Mouse (Mus musculus): ENCODE results near the gene Vash1.

Vash1 gene

DNA sequence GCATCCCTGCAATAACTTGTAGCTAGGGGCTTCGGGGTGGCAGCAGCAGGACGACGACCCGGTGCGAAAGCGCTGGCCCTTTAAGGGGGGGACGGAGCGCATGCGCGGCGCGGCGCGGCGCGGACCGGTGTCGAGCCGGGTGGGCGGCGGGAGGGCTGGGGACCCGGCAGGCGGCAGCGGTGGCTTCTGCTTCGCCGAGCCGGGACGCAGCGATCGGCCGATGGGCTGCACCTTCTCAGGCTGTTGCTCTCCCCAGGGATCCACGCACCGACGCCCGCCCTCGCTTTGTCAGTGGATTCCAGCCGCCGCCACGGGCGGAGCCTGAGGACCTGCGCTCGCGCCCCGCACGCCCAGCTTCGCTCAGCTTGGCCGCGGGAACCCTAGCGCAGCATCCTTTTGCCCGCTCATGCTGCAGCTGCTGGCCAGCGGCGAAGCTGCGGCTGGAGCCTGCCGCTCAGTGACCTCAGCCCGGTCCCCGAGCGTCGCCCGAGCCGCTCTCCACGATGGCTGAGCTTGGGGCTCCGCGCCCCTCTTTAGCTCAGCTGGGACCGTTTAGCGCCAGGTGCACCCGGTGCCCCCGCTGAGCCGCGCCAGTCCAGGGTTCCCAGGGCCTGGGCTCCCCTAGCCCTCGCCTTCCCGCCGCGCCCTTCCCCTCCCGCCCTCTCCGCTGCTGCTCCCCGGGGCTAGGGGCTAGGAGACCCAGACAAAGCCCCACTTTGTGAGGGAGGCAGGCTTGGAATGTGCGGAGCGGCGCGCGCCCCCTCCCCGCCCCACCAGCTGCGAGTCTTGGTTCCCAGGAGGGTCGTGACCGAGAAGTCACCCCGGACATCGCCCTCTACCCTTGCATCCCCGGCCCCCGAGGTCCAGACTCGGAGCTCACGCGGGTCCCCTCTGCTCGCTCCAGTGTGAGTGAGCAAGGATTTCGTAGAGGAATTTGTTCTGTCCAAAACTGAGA is at the start of gene Vash1:
Gene Vash1, plus strand, starts transcription at position 110 of the 955 bp plus-strand sequence.
- peak; percentile 41 for DNase-seq (ENCODE audit: low read depth)

DNA sequence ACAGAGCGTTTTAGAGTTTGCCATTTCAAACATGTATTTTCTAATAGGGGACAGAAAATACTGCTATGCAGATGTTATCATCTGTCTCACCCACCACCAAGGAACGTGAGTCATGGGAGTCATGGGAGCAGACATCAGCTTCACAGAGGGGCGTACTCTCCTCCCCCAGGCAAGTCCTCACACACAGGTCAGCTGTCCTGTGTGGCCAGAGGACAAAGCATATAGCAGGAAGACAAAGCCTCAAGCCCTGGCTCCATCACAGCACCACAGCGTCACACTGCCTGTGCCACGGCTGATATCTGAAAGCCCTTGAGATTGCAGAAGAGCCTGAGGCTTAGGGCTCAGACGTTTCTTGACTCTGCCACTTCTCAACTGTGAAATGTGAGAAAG is 49.7 kb upstream of the Vash1 start:
- DNase-seq (ENCODE audit: low read depth): no peak

DNA sequence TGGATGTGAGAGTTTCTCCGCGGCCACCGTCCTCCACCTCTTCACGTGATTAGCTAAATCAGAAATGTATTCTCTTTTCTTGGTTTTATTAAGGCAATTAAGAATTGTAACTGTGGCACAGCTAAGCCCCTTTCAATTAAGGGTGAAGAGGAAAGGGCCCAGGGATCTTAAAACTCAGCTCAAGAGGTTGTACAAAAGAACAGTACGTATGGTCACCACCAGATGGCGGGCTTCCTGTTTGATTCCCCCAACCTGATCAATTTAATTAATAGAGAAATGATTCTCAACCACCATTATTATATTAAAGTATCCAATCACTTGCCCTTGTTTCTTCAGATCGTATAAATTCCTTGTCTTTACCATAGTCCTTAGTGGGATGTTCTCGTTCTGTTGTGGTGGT is 36.7 kb upstream of the Vash1 start:
- peak; percentile 20 for DNase-seq (ENCODE audit: low read depth)

DNA sequence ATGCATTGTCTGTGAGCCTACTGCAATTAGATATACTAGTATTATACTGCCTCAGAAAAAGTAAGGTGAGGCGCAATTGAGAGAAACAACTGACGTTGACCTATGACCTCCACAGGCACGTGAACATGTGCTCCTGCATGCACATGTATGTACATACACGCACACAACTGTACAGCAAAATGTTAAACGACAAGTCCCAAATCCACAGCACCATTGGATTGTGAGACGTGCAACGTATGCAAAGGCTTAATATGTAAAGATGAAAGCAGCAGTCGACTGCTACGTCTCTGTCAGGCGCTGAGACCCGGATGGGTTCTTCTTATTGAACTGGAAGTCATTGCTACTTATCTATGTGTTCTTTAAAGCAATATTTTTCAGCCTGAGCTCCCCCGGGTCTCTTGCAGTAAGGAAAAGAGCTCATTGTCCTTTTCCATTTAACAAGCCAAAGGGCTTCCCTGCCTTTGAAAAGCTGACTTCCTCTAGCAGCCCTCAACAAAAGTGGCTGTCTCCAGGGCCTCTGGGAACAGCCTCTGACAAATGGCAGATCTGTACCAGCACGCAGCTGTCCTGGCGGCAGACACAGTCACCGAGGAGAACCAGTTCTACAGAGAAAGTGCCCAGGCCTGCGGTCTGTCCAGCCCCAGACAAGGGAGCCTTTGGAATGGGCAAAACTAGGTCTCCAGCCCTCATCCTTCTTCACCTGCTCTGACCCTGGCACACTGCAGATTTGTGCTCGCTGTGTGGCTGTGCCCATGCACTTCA is 33.8 kb upstream of the Vash1 start:
- DNase-seq (ENCODE audit: low read depth): no peak

DNA sequence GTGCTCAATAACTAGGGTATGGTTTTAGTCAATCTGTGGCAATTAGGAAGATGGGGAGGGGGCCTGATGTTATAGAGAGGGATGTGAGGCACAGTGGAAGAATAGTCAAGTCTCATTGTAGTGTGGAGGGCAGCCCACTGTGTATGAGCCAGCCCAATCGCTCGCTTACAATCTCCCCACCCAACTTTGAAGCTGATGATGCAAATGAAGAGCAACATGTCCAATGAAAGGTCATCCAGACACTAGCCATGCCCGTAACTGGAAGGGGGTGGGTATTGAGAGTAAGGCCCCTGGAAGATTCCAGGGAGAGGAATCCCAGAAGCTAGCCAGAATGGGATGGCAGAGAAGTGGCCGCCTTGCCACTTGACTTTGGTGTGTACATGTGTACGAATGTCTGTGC is 33.0 kb upstream of the Vash1 start:
- no peak for DNase-seq (ENCODE audit: low read depth)

DNA sequence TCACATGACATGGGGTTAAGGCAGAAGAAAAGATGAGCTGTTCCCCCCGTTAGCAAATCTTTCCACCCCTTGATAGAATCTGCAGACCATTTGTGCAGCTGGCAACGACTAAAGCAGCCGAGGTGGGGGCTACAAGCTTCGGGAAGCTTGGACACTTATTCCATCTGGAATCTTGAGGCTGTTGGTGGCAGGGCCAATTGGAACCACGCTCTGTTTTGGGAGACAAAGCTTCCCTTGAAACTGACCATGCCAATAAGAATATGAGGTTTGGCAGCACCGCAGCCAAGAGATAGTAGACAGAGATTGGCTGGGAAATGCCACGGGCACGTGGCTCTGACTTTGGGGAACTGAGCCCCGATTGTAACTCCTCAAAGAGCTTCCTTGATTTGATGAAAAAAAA is 31.7 kb upstream of the Vash1 start:
- no peak for DNase-seq (ENCODE audit: low read depth)

DNA sequence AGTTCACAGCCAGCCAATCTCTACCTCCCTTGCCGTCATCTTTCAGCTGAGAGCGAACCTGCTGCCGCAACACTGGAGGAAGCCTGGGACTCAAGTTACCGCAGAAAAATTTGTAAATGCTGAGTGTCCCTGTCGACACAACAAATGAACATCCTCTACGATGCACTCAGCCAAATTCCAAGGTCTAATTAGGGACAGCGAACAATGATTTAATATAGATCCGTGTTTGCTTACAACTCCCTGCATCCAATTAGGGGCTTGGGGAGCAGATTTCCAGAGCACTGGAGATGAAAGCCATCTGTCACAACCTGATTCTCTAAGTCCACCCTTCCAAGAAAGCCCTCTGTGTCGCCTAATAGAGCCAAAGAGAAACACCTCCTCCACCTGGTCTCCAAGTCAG is 31.2 kb upstream of the Vash1 start:
- DNase-seq (ENCODE audit: low read depth): no peak

DNA sequence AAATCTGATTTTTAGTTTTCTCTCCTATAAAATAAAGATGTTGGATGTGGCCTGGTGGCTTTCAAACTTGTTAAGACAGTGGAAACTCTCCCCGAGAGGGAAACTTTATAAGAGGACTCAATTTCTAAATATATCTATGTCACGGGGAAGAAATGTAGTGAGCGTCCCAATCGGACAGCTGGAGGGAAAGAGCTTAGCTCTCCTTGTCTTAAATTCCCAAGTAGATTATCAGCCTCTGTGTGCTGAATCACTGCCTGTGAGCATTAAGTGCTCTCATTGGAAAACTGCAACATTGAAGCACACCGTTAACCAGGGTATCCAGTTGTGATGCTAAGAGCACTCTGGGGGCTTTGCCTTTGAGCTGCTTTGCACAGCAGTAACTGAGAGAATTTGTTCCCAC is 30.8 kb upstream of the Vash1 start:
- DNase-seq (ENCODE audit: low read depth): no peak

DNA sequence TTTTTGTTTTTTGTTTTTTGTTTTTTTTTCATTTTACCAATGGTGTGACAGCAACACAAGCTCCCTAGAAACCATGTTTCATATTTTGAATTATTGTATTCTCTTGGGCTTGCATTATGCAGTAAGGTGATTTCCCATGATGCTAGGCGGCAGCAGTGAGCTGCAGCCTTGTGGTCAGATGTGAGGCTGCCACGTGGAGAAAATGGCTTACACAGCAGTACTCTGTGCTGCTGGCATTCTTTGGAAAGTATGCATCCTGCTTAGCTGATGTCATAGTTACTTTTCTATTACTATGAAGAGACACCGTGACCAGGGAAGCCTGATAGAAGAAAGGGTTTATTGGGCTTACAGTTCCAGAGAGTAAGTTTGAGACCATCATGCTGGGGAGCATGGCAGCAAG is 30.0 kb upstream of the Vash1 start:
- DNase-seq (ENCODE audit: low read depth): no peak

DNA sequence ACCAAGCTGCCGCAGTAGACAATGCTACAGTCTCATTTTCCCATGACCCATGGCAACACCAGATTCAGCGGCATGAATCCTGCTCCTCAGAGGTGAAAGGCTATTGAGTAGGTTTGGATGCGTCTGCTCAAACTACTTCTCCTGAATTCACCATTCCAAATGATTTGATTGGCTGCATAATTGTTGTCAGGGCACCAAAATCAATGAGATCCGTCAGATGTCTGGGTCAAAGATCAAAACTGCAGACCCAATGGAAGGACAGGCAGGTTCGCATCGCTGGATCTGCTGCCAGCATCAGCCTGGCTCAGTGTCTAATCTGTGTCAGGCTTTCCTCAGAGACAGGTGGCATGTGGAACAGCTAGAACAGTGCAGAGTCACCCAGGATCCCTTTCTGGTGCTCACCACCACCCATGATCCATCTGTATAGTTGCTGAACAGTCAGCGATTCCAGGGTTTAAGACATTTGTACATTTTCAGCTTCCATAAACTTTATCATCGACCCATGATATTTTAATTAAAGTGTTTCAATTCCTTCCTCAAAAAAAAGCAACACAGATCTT is 27.1 kb upstream of the Vash1 start:
- no peak for DNase-seq (ENCODE audit: low read depth)

DNA sequence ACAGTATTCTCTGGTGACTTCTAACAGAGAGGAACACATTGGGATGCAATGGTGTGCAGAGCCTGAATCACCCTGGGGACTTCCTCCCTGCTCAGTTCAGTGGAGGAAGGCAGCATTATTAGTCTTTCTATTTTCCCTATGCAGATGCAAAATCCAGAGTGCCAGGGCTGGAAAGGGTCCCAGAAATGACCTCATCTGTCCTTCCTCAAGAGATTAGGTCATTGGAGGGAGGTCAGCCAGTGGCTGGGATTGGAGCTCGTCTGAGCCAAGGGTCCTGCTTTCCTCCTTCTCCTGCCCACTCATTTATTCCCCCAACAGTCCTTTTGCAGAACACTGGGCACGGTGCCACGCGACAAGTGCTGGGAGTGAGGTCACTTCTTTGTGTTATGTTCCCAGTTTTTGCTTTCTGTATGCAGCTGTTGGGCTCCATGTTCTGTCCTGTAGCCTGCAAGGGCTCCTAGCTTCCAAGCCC is 25.9 kb upstream of the Vash1 start:
- DNase-seq (ENCODE audit: low read depth): no peak

DNA sequence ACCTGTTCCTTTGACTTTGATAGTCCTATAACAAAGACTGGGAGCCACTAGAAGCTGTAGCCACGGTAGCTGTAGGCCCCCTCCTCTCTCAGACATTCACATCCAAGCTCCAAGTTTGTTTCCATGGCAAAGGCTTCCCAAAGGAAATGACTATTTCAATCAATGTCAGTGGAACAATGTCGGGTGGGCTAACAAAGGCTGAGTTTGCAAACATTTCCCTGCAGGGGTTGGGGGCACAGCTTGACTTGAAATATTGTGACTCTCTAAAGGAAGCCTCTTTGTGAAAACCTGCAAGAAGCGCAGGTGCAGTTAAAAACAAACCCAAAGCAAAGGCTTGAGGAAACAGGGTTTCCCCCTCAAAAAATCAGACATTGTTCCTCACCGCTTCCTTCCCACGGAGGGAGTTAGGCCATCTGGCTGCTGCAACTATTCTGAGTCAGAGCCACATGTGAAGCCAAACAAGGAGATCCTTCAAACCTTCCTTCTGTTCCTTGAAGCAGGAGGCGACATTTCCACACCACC is 19.0 kb upstream of the Vash1 start:
- DNase-seq (ENCODE audit: low read depth): no peak

DNA sequence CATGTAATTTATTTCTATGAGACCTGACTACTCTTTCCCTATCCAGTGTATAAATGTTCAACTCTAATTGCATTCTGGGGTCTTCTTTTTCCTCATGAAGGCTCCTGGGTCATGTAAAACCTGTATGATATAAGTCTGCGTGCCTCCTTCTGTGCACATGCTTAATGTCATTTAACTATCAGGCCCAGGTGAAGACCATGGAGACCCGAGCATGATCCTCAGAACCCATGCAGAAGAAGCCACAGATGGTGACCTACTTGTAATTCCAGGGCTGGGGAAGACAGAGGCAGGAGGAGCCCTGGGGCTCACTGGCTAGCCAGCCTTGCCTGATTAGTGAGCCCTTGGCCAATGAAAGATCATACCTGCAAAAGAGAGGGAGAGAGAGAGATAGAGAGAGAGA is 18.0 kb upstream of the Vash1 start:
- DNase-seq (ENCODE audit: low read depth): no peak

DNA sequence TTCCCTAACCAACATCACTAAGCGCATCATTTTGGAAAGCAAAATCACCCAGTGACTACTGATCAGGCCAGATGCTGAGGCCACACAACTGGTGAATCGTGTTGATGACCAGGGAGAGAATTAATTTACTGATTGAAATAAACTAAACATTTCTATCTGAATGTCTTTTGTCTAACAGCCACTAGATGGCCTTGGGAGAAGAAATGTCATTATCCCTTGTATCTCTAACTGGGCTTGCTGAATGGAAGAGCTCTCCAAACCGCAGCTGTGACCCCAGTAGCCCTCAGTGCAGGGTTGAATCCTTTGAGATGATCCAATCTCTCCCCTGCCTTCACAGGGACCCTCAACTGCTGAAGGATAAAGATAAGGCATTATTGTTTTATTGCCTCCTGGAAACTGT is 12.8 kb upstream of the Vash1 start:
- no peak for DNase-seq (ENCODE audit: low read depth)

DNA sequence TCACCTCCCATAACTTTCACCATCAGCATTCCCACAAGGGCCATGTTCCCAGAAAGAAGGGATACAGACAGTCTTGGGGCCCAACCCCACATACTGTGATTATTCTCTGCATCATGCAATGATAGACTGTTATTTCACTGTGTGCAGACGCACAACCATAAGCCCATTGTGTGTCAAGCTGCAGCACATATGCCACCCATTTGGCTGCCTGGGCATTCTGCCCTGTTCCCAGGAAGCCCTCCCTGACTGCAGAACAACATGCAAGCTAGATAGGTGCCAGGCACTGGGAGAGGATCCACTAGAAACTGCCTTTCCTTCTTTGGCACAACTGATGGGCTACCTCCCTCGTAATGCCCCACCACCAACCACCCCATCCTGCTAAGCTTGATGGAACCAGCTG is 10.1 kb upstream of the Vash1 start:
- no peak for DNase-seq (ENCODE audit: low read depth)

DNA sequence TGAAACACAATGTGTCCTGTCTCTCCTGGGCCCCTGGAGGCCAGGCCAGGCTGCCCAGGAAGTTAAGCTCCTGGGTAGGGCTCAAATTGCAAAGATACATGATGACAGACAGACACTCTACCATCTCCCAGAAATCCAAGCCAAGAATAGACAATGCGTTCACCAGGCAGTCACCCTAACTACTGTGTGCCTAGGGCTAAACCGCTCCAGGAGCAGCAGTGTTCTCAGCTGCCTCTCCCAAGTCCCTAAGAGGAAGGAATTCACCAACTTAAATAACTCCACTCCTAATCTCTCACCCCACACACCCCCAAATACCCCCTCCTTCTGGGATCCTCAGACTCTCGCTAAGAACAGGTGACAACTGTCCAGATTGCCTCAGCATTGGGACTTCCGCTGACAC is 6.4 kb upstream of the Vash1 start:
- DNase-seq (ENCODE audit: low read depth): no peak

DNA sequence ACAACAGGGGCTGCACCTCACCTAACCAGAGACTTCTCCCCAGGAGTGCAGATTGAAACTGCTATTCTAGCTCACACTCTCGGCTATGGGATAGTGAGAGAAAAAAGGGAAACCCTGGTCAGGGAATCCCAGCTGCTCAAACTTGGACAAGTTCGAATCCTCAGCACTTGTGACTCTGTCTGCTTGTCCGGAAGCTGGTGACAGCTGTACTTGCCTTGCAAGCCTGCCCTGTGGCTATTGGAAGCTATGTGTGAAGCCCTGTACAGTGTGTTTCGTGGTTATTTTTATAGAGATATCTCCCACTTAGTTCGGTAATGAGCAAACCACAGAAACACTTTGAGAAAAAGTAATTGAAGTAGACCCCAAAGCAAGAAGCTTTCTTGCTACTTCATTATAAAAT is 6.0 kb upstream of the Vash1 start:
- DNase-seq (ENCODE audit: low read depth): no peak

DNA sequence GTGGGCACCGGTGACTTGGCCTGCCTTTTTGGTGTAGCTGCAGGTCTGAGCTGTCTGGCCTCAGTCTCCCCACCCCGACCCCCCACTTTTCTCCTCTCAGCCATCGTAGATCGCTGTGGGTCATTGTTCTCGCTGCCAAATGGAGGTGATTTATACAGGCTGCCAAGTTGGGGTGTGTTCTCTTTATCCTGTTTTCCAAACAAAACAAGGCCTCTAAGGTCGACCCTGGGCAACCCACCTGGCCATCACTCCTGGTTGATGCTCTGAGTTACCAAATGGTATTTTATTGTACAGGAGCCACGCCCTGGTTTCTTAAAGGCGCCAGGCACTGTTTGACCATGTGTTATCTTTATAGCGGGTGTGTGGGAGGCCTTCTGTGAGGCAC is 1.0 kb downstream of the Vash1 start:
- no peak for DNase-seq (ENCODE audit: low read depth)

DNA sequence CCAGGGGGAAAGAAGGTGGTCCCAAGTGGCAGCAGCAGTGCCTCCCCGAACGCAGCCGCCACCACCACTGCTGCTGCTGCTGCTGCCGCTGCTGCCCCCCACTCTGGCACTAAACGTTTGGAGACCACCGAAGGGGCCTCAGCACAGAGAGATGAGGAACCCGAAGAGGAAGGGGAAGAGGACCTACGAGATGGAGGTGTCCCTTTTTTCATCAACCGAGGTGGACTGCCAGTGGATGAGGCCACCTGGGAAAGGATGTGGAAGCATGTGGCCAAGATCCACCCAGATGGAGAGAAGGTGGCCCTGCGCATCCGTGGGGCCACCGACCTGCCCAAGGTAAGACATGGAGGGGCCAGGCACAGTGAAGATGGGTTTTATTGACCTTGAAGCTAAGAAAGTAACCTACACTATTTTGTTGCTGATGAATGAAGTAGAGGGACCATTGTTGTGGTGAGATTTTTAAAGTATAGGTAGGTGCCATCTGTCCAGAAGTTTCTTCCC is 1.5 kb downstream of the Vash1 start:
- DNase-seq (ENCODE audit: low read depth): no peak

DNA sequence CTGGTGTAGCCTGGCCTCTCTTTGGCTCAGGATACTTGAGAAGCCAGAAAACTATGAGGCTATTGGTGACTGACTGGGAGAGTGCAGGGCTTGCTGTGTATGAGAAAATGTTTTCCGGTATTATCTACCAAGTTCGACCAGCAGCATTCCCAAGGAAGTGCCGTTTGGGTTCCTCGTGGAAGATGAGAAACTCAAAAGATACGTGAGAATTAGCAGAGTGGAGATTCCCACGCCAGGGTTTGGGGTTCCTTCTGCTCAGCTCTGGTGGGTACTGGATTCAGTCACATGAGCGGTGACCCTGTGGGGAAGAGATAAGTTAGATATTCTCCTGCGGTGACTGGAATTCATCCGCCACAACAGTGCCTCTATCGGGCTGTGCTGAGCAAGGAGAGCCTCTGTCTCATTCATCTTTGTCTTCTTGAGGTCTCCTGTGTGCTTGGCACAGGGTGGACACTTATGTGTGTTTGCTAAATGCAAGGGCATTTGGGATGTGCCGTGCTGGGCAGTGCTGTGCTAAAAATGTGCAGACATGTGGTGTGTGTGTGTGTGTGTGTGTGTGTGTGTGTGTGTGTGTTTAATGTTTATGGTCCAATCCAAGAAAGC is 2.2 kb downstream of the Vash1 start:
- no peak for DNase-seq (ENCODE audit: low read depth)

DNA sequence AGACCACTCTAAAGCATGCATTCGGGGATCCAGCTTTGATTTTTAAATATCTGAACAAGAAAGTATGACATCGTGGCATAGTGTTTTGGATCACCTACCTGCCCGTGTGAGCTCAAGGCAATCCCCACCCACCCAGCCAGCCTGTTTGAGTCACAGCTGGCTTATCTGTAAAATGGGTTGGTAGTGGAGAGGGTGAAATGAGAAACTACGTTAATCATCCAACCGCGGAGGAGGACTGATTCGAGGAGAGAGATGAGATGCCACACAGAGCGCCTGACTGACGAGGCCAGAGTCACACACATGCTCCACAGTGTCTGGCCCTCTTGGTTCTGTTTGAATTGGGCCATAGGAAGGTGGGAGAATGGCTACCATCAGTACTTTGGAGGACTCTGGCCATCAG is 3.1 kb downstream of the Vash1 start:
- no peak for DNase-seq (ENCODE audit: low read depth)

DNA sequence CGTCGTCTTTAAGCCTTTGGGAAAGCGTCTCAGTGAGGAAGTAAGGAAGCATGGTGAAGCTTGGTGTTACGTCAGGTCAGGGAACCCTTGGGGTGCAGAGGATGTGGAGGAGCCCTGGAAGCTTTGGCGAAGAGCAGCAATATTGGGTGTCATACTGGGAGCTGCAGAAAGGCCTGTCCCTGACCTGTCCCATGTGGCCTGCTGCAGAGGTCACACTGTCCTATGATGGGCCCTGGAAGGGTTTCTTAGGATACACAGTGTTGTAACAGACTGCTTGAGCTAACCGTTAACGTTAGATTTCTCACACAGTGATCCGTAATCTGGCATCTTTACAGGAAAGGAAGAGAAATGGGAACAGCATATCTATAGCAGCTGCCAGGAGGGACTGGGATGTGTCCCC is 3.7 kb downstream of the Vash1 start:
- no peak for DNase-seq (ENCODE audit: low read depth)

Data from naive thymus-derived CD4-positive, alpha-beta T cell, adult 2 months (primary cell).